Mouse (Mus musculus): Measurements from ENCODE around the gene Lrrc2.

Gene Lrrc2

DNA sequence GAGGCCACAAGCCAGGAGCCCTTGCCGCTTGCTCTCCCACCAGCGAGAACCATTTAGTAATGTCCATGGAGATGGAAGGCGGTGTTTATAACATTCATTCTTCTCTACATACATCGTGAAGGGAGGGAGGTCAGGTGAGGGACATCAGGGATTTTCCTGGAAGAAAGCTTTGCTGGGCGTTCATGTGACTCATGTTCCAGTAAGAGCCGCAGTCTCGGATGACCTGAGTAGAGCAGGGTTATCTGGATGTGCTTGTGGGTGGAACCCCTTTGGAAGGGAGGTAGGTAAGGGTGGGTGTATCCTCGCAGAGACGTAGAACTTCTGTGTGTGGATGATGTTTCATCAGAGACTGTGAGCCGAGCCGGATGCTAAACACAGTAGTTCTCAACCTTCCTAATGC lies at the start of gene Lrrc2:
TSS of gene Lrrc2 (plus strand) at position 149 of the 400 bp plus-strand sequence.
- DNase-seq, result no peak

DNA sequence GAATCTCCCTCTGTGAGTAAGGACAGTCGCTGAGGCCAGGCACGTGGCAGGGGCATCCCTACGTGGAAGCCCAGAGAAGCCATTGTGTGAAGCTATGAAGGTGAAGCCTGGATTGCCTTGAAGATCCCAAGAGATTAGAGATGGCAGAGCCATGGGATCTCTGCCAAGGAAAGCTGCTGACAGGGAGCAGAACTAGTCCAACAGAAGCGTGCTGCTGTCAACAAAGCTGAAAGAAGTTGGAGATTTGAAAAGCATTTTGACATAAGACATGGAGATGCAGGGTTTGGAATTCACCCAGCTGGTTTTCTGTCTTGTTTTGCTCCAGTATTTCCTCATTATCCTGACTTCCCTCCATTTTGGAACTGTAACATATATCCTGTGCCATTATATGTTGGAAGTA lies 49.1 kb upstream of the Lrrc2 start:
- no peak for DNase-seq

GRCm38 (mm10) chr9:110907201-110907837 lies 44.0 kb upstream of the Lrrc2 start:
- DNase-seq, result no peak

- DNase-seq, result no peak
Observed at GRCm38 (mm10) chr9:110907838-110908630, 43.3 kb upstream of the Lrrc2 start.

GRCm38 (mm10) chr9:110908631-110909016 lies 42.7 kb upstream of the Lrrc2 start:
- DNase-seq, result no peak

DNA sequence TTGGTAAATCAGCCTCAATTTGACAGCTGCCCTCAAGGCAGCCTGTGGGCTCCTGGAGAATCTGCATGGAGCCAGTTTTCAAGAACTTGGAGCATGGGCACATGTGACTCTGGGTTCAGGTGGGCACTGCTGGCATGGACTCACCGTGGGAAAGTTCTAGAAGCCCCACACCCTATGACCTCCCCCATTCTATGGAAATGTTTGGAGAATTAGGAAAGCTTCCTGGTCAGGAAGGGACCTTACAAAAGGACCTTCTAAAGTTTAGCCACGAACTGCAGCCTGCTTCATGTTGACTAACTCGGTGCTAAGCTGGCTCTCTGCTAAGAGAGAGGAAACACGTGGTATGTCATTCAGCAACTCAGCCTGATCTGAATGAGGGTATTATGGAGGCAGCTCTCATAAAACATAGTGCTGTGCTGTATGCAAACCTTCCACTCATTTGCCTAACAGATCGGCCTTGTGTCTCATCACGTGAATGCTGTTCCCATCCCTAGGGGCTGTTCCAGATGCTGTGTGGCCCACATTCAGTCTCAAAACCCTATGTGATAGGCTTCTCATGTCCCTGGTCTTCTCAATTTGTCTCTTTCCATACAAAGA lies 41.9 kb upstream of the Lrrc2 start:
- DNase-seq, result no peak

GRCm38 (mm10) chr9:110914631-110915236 lies 36.6 kb upstream of the Lrrc2 start:
- no peak for DNase-seq

DNA sequence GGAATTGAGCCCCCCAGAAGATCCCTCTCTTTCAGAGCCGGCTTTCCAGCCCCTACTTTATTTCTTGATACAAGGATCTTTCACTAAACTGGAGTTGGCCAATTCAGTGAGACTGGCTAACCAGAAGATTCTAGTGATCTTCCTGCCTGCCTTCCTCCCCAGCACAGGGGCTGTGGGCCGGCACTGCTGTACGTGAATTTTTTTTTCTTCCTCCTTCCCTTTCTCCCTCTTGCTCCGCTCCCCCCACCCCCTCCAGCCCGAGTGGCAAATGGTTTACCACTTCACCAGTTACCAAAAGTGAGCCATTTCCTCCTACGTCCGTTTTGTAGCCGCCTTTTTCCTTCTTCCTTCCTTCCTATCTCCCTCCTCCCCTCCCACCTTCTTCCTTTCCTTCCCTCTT lies 35.9 kb upstream of the Lrrc2 start:
- no peak for DNase-seq

DNA sequence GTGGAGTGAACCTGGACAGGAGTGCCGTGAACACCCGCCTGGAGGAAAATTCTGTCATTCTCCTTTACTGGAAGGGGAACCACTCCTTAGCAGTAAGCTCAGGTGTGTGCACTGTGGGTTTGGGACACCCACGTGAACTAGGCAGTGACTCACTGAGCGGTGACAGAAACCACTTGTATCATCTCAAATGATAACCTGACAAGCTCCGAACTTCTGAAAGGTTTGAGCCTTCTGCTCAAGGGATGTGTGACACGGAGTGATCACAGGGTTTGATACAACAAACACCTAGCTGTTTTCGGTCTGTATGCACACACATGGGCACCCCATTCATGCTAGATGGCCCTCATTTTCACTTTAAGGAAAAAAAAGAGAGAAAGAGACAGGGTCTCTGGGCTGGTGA lies 34.6 kb upstream of the Lrrc2 start, which contains the start of gene Fam240a:
TSS of gene Fam240a (minus strand) at position 76 of the 400 bp plus-strand sequence.
- DNase-seq, result no peak

- DNase-seq, result no peak
Observed at GRCm38 (mm10) chr9:110920665-110921419, 30.5 kb upstream of the Lrrc2 start.

DNA sequence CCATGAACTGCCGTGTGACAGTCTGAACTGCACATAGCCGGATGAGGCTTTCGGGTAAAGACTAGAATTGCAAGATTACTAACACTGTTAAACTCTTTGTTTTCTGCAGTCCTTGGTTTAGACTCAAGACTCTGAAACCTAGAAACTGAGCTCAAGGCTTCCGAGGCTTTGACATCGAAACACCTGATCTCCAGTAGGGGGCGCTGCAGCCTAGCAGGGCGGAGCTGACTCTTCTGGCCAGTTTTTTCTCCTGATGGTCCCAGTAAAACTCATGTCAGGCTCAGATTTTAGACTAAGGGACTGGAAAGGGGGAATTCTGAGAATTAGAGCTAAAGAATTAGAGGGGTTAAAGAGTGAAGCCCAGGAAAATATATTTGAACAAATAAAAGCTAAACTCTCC lies 28.6 kb upstream of the Lrrc2 start:
- peak; percentile 59 to 62 for DNase-seq

GRCm38 (mm10) chr9:110931573-110931972 lies 19.8 kb upstream of the Lrrc2 start:
- DNase-seq, result no peak

GRCm38 (mm10) chr9:110933850-110934437 lies 17.4 kb upstream of the Lrrc2 start:
- DNase-seq, result no peak

GRCm38 (mm10) chr9:110935941-110936340 lies 15.4 kb upstream of the Lrrc2 start:
- DNase-seq, result no peak

- DNase-seq, result no peak
Observed at GRCm38 (mm10) chr9:110937506-110938490, 13.5 kb upstream of the Lrrc2 start.

GRCm38 (mm10) chr9:110944265-110944664 lies 7.1 kb upstream of the Lrrc2 start:
- DNase-seq, result no peak

DNA sequence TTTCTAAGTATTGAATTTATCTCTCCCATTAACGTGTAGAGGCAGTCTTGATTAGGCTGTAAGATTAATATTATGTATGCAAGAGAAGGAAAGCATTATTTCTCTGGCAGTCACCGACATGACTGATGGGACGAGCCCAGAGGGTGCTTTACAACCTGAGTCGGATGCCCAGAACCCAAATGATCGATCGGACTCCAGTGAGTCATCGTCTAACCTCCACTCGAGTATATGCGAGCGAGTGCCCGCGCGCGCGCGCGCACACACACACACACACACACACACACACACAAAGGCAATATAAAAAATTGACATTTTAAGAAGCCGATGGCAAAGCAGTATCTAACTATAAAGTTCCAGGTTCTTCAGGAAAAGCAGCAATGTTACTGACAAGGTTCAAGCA lies 6.0 kb upstream of the Lrrc2 start:
- no peak for DNase-seq

DNA sequence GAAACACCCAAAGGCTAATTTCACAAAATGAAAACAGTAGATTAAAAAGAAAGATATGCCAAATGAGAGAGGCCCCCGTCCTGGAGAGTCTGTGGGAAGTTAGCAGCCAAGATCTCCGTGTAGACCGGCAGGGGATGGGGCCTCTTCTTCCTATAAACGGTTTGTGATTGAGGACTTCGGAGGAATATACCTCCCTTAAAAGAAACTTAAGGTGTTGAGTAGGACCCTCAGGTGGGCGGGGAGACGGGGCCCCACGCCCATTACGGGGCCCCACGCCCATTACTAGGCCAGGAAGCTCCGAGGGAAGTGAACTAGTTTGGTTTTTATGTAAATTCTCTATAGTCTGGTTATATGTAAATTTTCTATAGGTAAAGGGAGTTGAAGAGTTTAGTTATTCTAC lies 5.4 kb upstream of the Lrrc2 start, which contains the start of gene Tdgf1:
TSS of gene Tdgf1 (minus strand) at position 233 of the 400 bp plus-strand sequence.
- DNase-seq, result no peak

- DNase-seq, result no peak
Observed at GRCm38 (mm10) chr9:110946548-110947044, 4.7 kb upstream of the Lrrc2 start.

DNA sequence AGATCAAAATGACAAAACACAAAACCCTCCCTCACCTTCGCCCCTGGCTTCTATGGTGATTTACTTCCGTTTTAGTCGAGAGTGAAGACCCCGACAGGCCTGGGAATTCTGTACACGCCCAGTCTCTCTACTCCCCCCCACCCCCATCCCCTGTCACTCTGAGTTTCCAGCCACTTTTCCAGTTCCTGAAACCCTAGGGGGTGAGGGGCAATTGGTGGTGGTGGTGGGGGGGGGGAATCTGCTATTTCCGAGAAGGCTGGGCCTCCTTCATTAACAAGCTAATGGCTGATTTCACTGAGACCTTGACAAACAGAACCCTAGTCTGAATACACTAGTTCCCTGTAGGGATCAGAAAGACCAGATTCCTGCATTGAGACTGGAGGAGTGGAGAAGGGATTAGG lies 4.1 kb upstream of the Lrrc2 start:
- DNase-seq, result no peak

- no peak for DNase-seq
Observed at GRCm38 (mm10) chr9:110947900-110948299, 3.4 kb upstream of the Lrrc2 start.
